In genomic region chr5:47975795-47976194, GRCm38 (mm10) we compare ENCODE assay signal across 23 mouse cellular contexts. TPM values are rescaled to one million over a fixed set of nuclear protein-coding genes. Genes with fewer than 3 reads are reported as not detected.
DNase-seq lines count a peak whose midpoint lies in the region; ATAC-seq and TF ChIP-seq lines count a peak whose summit lies in the region.
"Had no signal": no experiment of that assay in that cellular context is flagged by ENCODE, and none has a peak within 500 bp of the region (broad histone marks: within the 10 kb centered on the region; RNA-seq: fewer than 3 reads in every experiment).

No protein-coding gene starts in this region.

- no peak overlapping the region for H3K9ac ChIP-seq in hindbrain, postnatal 0 days (replicated peaks; ENCODE audit: low read length)
- H3K9ac ChIP-seq: embryonic facial prominence, embryonic 15.5 days; liver, embryonic 13.5 days had no signal

- peak; percentile 28 to 32 for DNase-seq in cerebellum, postnatal 10 days
- DNase-seq in cerebellum, adult 18-20 months, result no peak
- DNase-seq in layer of hippocampus, postnatal 14 days (ENCODE audit: low spot score in 2 of 2), result peak; percentile 14 to 18
- DNase-seq in layer of hippocampus, adult 8-10 months (ENCODE audit: low spot score in 2 of 2), result no peak
- DNase-seq in brain, embryonic 14.5 days (ENCODE audit: low read depth), result peak; percentile 55
- DNase-seq in hindbrain, postnatal 0 days (ENCODE audit: low spot score), result peak; percentile 51
- no peak for DNase-seq in gastrocnemius, adult 8-10 months (ENCODE audit: low spot score in 2 of 2)
- no peak for DNase-seq in gastrocnemius, postnatal 25 days
- DNase-seq: adrenal gland, postnatal 36 days; cerebellum, adult 9-11 months; embryo, embryonic 11 days; gastrocnemius, postnatal 14 days; heart, postnatal 36 days; liver, embryonic 13.5 days; thymus, adult 18-20 months had no signal

- ATAC-seq in hindbrain, postnatal 0 days, result peak; percentile 74
- ATAC-seq: CD4-positive, CD25-positive, alpha-beta regulatory T cell, adult 4 months; intestine, postnatal 0 days; lung, postnatal 0 days had no signal

- WGBS in hindbrain, postnatal 0 days, result 43% methylated on average over 2 of the region's 2 CpGs

- no peak overlapping the region for H3K27ac ChIP-seq in hindbrain, postnatal 0 days
- H3K27ac ChIP-seq: embryonic facial prominence, embryonic 15.5 days; heart, embryonic 10.5 days; kidney, postnatal 0 days; liver, embryonic 13.5 days had no signal

- H3K27me3 ChIP-seq in hindbrain, postnatal 0 days (ENCODE audit: insufficient read depth, low read length), result no peaks in the 10 kb centered on the region
- H3K27me3 ChIP-seq: embryonic facial prominence, embryonic 15.5 days; liver, embryonic 13.5 days had no signal

- H3K4me3 ChIP-seq in hindbrain, postnatal 0 days (ENCODE audit: low read length), result no peak overlapping the region
- H3K4me3 ChIP-seq: embryonic facial prominence, embryonic 15.5 days; heart, embryonic 10.5 days; liver, embryonic 13.5 days had no signal

- H3K36me3 ChIP-seq in hindbrain, postnatal 0 days (ENCODE audit: insufficient read depth, low read length), result no peaks in the 10 kb centered on the region
- H3K36me3 ChIP-seq: embryonic facial prominence, embryonic 15.5 days; G1E; heart, embryonic 10.5 days; liver, embryonic 13.5 days had no signal

- H3K9me3 ChIP-seq in hindbrain, postnatal 0 days (ENCODE audit: low read length), result no peaks in the 10 kb centered on the region
- H3K9me3 ChIP-seq: embryonic facial prominence, embryonic 15.5 days; G1E; heart, embryonic 10.5 days; liver, embryonic 13.5 days had no signal

- no peak for TF ChIP-seq CTCF in brain, embryonic 14.5 days (IDR thresholded peaks at IDR 0.05; ENCODE audit: borderline replicate concordance, extremely low read depth, insufficient read depth, insufficient read length)
- TF ChIP-seq CTCF in hindbrain, postnatal 0 days (IDR thresholded peaks at IDR 0.05; ENCODE audit: low read depth), result no peak

- H3K4me2 ChIP-seq in hindbrain, postnatal 0 days (ENCODE audit: low read depth, low read length), result no peak overlapping the region
- H3K4me2 ChIP-seq: embryonic facial prominence, embryonic 15.5 days; liver, embryonic 13.5 days had no signal

- no peaks in the 10 kb centered on the region for H3K4me1 ChIP-seq in hindbrain, postnatal 0 days (ENCODE audit: insufficient read depth, low read length)
- H3K4me1 ChIP-seq: embryonic facial prominence, embryonic 15.5 days; heart, embryonic 10.5 days; liver, embryonic 13.5 days had no signal

- no peak for TF ChIP-seq POLR2A in brain, embryonic 14.5 days (IDR thresholded peaks at IDR 0.05; ENCODE audit: borderline replicate concordance, extremely low read depth, insufficient read depth, insufficient read length, poor library complexity, severe bottlenecking)

RNA-seq across cellular contexts. Expression of gene Slit2, which starts 7.1 kb away (rescaled TPM):
- total RNA-seq in layer of hippocampus, postnatal 14 days (2021), result 10 to 100 TPM; 52.7 to 53.9 TPM
- total RNA-seq in layer of hippocampus, adult 8-10 months (2022), result 10 to 100 TPM; 33.1 to 46.2 (median 41.9) TPM
- 20.7 and 31.8 TPM in 2 replicates for polyA plus RNA-seq in brain, embryonic 14.5 days (2012; rRNA removed)
- 35.7 and 38.8 TPM in 2 replicates for total RNA-seq in hindbrain, postnatal 0 days (2014; rRNA removed)
- polyA plus RNA-seq in hindbrain, postnatal 0 days (2015; fragmentation: Nextera tagmentation; extraction: Ambion mirVana), result 10.5 and 13.1 TPM in 2 replicates
- 1 to 10 TPM in 1 of 4 experiments, under 1 TPM in 3; 0.43 to 2.1 (median 0.65) TPM for total RNA-seq in gastrocnemius, adult 8-10 months (2022)
- 1 to 10 TPM in 1 of 2 experiments, under 1 TPM in 1; 0.54 to 1.1 TPM for total RNA-seq in gastrocnemius, postnatal 25 days (2021)
- total RNA-seq: megakaryocyte-erythroid progenitor cell, adult 5-6 weeks had no signal
- polyA plus RNA-seq: G1E had no signal

Comparison
In these comparisons a context has a peak if more than half of its experiments do, and no peak if none do; other contexts are left out.
1. DNase-seq: peak in cerebellum, postnatal 10 days (2 of 2), layer of hippocampus, postnatal 14 days (2 of 2), brain, embryonic 14.5 days (single experiment) and hindbrain, postnatal 0 days (single experiment); none in cerebellum, adult 18-20 months (0 of 2), layer of hippocampus, adult 8-10 months (0 of 2), gastrocnemius, adult 8-10 months (0 of 2) and gastrocnemius, postnatal 25 days (single experiment).
2. RNA of gene Slit2, which starts 7.1 kb away (total RNA-seq): 52.7 to 53.9 TPM in layer of hippocampus, postnatal 14 days, 33.1 to 46.2 TPM in layer of hippocampus, adult 8-10 months and 35.7 to 38.8 TPM in hindbrain, postnatal 0 days; 0.54 to 1.1 TPM in gastrocnemius, postnatal 25 days and 0.43 to 2.1 TPM in gastrocnemius, adult 8-10 months; every median in the first group is over 10 times any median in the second.